Mouse (Mus musculus): ENCODE measurements at regions not wholly inside any gene's neighbourhood (a gene's known extent, or its start where the extent isn't known, plus 50 kb on each side); places are given as distances from the start of the nearest gene placed in this dataset.

DNA sequence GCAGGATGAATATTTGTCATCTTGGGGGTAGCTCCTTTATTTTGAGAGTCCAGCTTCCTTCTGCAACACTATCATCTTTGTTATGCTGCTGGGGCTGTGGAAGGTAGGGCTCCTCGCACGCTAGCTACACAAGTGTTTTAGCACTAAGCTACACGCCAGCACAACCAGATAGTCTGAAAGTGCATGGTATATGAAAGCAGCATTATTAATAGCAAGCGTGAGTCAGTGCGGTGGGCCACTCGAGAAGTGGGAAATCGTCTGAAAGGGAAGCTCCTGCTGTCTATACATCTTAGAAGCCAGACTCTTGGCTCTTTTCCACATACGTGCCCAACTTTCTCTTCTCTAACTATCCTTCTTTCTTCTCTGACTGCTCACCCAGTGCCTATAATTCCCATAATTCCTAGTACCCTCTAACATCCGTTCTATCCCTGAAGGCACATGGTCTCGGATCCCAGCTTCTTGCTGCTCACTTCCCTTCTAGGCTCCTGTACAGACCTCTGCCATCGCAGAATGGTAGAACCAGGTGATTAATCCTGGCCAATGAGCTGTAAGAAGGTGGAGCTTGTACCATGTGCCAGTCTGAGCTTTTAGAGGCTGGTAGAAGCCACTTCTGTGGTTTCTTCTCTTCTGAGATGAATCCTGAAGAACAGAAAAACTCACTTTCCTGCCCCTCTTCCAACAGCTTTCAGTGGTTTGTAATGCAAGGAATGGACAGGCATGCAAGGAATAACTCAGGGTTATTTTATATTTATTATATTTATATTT is 55.5 kb downstream of the E030025P04Rik start:
- no peak for DNase-seq (ENCODE audit: low read depth, low spot score)

DNA sequence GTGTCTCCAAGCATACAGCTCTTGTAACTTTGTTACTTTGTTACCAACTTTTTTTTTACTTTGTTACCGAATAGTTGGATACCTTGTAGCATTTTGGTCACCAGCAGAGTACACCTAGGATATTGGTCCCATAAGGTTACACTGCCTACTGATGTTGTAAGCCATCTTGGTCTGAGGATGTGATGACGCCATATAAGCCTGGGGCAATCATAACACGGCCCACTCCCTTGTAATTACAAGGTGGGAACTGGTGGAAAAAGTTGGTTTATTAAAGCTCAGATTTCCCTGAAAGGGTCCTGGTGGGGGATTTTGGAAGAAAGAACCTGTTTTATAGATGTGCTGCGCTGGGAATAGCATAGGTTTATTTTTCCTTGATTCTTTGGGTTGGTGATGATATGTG is 62.2 kb downstream of the E030025P04Rik start:
- DNase-seq (ENCODE audit: low read depth, low spot score) = no peak

DNA sequence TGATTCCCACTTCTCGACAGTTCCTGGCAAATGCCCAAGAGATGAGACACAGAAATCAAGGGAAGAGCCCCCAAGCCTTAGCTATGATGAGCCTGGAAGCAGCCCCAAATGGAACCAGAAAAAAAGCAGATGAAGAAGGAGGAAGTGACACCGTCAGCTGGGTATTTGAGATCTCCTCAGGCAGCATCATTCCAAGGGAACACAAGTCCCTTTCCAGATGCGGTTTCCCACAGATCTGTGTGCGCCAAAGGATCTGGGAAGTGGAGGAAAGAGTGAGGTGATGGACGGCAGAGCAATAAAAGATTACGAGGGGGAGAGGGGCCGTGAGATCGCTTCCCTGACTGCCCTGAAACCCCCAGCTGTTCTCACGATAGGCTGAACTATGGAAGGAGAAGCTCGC is 62.7 kb downstream of the E030025P04Rik start:
- DNase-seq (ENCODE audit: low read depth, low spot score) = no peak

DNA sequence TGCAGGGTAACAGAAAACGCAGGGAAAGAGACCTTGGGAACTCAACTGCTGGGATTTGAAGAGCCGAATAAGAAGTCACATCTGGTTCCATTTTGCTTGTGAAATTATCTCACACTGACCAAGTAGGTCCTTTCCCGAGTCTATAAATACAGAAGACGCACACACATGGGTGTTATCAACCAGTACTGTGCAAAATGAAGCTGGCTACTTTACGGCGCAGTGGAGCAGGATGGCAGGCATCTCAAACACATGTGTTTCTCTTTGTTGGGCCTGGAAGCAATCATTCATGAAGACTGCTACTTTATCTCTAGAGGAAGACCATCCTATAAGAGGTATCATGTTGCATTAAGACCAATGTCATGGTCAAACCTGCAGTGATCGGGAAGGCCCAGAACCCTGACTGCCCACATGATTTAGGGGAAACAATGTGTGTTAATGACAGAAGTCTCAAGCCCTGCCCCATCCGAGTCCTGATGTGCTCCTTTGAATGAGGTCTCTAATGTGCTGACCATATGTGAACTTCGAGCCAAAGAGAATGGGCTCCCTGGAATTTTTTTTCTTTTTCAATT is 63.2 kb downstream of the E030025P04Rik start:
- DNase-seq (ENCODE audit: low read depth, low spot score) = peak; percentile 26

DNA sequence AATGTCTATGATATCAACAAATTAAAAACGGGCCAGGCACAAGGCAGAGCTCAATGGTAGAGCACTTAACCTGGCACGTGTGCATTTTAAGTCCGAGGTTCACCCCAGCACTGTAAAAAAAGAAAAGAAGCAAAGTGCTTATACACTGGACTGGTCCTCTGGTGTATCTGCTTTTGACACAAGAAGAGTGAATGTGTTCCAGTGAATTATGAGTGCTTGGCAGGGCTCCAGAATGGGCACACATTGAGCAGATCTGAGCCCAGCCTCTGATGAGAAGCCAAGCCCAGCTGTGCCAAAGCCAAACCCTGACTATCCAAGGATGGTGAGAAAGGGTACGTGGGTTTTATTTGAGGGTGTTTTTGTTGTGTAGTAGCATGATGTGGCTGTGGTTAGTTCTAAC is 64.7 kb downstream of the E030025P04Rik start:
- DNase-seq (ENCODE audit: low read depth, low spot score) = no peak

DNA sequence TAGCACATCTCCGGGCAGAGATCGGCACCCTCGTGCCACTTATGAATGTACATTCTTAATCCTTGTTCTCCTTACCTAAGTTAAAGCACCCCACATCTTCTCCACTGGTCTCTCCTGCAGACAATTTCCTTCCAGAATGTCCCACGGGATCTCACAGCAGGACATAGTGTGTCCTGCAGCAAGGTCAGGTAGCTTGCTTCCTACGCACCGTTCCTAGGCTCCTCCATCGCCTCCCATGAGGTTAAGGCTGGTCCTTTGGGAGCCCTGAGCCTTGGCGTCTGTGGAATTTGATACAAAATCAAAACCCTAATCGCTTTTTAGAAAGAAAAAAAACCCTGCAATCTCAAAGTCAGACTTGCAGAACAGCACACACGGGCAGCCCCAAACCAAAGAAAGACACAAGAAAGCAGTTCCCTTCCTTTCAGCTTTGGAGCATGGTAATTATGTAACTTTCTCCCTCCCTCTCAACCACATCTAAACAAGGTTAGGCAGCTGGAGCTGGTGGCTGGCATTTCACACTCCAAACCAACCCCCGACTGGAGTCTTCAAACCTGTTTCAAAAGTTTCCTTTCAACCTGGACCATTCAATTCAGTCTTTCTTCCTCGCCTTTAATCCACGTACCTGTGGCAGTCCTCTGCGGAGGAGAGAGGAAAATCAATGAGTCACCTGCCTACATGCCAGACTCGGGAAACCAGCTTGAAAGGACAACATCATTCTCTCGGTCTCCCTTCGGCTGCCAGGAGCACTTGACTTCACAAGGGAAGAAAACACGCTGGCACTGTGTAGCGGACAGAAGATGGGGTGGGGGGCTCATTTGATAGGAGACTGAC is 67.4 kb downstream of the E030025P04Rik start:
- DNase-seq (ENCODE audit: low read depth, low spot score) = no peak

DNA sequence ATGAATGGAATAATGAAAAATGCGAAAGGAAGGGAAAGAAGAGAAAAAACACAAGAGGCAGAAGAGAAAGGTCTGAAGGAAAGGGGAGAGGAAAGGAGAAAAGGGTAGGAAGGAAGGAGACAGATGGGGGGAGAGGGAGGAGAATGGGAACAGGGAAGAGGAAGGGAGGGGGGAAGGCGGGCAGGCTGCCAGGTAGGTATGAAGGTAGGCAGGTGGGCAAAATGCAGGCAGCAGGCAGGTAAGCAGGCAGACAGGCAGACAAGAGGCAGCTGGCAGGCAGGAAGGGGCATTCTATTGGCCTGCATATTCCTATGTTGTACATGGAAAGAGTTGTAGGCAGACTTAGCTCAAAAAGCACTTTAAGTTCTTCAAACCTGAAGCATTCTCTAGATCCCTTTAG is 72.8 kb downstream of the E030025P04Rik start:
- no peak for DNase-seq (ENCODE audit: low read depth, low spot score)

DNA sequence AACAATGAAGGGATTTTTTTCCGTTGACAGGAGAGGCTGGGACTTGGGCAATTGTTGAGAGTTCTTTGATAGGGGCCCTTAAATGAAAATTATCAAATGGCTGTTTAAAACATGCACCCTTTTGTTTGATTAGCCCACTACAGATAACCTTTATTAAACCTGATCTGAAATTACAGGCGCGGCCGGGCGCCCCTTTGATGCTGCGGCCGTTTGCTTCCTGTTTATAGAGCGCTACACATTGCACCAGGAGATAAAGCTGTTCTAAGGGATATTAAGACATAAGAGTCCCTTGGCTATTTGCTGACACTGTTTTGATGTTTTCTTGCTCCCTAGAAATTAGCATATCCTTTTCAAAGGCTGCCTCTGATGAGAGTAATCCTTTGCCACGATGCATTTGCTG is 73.8 kb downstream of the E030025P04Rik start:
- no peak for DNase-seq (ENCODE audit: low read depth, low spot score)

DNA sequence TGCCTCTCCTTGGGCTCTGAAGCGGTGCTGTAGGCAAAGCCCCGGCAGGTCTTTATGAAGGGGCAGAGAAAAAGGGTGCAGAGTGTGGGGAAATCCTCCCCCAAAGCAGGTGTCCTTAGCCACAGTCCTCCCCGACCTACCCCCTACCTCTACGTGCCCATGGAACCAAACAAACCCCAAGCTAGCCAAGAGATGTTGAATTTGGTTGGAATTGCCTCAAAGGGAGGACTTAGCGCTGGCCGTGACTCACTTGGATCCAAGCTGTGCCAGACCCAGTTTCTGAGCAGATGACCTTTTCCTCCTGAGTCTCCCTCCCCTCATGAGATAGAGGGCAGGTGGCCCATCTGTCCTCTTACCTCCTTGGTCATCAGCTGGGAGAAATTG is 74.9 kb downstream of the E030025P04Rik start:
- no peak for DNase-seq (ENCODE audit: low read depth, low spot score)

DNA sequence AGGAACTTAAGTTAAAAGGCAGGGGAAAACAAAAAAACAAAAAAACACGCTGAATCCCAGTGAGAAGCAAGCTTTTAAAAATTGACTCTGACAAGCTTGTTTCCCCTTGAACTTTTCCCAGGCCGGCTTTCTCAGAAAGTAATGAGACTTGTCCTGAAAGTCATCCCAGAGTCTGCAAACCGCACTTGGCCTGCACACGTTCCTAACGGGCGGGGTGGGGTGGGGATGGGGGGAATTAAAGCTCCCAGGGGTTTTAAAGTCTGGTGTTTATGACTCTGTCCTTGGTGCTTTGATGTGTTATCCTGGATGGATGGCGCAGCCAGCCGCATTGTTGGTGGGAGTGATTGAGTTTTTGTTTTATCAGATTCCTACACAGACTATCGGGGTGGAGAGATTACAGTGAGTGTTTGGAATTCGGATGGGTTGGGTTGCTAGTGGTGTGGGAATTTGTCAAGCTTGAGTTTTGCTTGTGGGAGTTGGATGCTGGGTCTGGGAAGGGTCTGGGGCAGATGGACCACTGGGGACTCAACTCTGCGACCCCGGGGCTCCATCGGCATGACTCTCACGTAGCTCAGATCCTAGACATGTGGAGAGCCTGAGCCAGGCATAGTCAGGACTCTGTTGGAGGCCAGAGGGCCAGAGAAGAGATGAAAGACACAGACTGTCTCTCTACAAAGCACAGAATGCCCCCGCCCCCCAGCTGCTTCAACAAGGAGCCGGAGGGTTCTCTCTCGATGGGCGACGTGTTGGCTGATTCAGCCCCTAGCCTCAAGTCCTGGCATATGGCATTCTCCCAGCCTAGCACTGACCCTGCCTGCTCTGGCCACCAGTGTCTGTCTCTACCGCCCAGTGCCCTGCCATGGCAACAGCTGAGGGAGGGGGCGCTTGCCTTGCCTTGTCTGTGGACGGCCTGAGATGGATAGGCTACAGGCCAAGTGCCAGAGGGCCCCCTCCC is 75.5 kb downstream of the E030025P04Rik start:
- DNase-seq (ENCODE audit: low read depth, low spot score) = peak; percentile 30

DNA sequence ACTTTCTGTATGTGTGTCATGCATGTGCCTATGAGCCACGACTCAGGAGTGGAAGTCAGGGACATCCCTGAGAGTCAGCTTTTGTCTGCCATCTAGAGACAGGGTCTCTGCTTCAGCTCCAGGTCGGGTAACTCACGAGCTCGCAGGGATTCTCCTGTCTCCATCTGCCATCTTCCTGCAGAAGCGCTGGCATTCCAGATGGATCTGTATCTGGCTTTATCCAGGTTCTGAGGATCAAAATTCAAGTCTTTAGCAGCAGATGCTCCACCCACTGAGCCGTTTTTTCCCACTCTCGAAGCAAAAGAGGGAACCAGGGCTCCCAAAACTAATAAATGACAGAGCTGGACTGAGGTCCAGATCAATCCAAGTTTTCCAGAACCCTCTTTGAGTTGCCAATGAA is 76.4 kb downstream of the E030025P04Rik start:
- DNase-seq (ENCODE audit: low read depth, low spot score) = no peak

DNA sequence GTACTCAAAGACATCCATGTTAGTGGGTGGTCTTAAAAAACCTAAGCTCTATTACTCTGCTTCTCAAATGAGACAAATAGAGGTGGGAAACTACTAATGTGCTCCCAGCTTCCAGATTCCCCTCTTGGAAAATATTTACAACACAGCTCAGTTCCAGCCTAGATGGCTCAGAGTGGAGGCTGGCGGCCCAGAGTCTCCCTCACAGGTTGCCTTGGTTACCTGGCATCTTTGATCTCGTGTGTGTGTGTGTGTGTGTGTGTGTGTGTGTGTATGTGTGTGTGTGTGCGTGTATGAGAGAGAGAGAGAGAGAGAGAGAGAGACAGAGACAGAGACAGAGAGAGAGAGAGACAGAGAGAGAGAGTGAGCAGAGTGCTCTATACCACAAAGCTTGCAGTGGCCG is 82.2 kb downstream of the E030025P04Rik start:
- no peak for DNase-seq (ENCODE audit: low read depth, low spot score)

DNA sequence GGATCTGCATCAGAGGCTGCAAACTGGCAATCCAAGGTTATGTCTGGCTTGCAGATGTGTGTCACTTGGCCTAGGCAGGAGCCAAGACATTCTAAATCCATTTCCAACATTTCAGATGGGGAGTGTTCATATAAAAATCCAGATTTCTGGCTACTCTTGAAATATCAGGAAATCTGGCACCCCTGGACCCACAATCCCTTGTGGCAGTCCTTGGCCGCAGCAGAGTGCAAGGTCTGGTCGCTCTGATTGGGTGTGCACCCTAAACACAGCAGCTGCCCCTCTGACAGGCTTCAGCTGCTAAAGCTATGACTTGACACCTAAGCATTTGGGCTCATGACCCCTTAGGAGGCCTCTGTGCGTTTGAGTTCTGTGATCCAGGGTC is 83.7 kb downstream of the E030025P04Rik start:
- no peak for DNase-seq (ENCODE audit: low read depth, low spot score)

DNA sequence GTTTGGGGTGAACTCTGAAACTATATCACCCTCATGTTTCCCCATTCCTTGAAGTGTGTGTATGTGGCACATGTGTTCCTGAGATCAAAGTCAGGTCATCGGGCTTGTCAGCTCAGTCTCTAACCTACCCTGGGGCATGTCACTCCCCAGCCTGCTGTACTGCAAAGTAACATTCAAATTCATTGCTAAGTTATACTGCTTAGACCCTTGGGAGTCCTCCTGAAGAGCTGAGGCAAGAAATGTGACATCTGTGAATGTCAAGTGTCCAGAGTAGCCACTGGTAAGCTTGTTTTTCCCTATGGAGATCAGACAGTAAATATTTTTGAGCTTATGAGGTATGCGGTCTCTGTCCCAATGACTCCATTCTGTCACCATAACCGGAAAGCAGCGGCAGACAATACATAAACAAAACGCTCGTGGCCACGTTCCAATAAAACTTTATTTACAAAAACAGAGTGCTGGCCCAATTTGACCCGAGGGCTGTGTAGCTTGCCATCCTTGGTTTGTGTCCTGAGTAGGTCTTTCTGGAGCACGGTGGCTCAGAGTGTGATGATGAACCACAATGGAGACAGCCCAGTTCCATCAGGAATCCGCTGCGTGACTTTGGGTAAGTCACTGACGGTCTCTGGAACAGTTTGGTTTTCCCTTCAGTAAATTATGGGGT is 84.2 kb downstream of the E030025P04Rik start:
- DNase-seq (ENCODE audit: low read depth, low spot score) = no peak

DNA sequence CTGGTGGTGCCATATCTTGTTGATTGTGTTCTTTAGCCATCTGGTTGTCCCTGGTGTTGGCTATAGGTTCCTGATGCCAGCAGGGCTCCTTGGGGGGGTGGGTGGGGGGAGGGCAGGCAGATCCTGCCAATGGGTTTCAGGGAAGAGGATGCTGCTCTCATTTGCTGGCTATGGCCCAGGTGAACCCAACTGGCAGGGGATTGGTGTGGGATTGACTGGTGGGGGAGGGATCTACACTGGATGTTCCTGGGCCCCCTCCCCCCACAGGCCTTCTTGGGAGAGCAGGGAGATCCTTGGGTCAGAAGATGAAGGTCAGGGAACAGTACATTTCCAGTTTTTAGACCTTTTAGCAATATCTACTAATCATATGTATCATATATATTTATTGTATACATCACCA is 86.1 kb downstream of the E030025P04Rik start:
- no peak for DNase-seq (ENCODE audit: low read depth, low spot score)

DNA sequence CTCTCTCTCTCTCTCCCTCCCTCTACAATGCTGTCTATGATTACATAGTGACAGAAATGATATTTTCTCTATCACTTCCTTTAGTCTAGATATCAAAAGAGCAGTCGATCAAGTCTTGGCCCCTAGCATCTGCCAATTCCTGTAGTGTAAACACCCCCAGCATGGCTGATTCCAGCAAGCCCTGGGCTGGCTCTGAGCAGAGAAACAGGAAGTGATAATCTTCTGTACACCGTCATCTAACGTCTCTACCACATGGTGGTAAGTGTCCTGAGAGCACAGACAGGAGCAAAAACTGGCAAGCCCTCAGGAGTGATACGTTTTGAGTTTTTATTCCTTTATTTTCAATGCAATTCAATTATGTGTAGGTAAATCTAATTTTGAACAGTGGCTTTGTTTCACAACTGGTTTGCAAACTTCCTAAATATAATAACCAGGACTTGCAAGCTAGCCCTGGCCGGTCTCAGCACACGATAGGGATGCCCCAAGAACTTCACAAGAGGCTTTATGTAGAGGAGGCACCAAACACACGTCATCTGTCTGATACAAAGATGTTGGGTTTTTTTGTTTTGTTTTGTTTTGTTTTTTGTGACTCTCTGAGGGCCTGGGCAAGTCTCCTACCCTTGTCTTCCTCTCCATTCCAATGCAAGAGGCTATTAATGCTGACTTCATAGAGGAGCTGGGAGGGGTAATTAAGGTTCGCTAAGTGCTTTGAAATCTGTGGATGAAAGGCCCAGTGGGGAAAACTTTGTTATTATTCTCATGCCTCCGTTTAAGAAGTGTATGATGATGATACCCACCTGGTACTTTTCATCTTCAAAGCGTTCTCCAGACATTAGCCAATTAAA is 95.7 kb downstream of the E030025P04Rik start:
- DNase-seq (ENCODE audit: low read depth, low spot score) = no peak

DNA sequence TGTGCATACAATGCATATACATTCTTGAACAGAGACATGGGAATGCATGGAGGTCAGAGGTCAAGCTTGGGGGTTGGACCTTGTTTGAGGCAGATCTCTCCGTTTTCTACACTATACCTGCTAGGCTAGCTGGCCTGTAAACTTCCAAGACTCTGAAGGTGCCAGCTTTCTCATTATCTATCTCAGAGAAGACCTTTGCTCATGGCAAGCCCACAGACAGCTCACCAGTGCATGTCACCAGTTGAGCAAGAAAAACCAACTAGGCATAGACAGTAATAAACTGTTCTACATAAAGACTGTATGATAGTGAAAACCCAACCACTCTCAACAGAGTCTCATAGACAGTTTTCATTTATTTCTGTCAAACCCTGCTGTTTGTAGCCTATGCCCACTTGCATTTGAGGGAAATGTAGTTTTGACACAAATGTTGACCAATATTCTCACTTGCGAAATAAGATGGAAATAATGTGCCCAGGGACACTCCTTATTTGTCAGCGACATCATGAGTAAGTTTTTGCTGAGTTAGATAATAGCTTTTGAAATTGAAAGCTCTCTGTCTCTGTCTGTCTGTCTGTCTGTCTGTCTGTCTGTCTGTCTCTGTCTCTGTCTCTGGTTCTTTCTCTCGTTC is 96.6 kb downstream of the E030025P04Rik start:
- no peak for DNase-seq (ENCODE audit: low read depth, low spot score)

DNA sequence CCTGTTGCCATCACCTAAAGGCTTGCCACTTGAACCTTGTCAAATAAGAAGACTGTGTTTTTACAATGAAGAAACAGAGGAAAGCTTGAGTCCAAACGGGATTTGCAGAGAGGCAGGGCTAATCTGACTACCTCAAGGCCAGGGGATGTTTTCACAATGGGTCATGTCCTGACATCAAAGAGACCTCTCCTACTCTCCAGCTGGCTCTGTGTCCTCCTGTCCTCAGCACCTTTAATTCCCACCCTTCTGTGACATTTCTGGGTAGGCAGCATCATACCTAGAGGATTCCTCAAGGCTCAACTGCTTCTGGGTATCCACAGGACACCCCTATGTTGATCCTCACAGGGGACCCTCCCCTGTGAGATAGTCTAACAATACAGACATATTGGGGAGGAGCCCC is 97.7 kb downstream of the E030025P04Rik start:
- no peak for DNase-seq (ENCODE audit: low read depth, low spot score)

DNA sequence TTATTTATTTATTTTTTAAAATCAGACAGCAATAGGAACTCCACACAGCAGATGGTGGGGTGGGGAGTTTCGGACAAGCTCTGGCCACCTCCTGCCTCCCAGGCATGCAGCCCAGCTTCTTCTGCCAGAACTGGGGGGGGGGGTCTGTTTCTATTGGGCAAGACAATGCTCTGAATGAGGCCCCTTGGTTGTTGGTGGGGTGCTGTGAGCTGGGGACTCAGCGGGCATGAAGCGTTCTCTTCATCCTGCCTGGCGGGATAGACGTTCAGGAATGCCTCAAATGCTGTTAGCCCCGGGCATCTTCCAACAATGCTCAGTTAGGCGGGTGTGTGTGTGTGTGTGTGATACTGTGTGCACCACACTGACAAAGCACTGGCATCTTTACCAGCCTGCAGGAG is 103.7 kb downstream of the E030025P04Rik start:
- no peak for DNase-seq (ENCODE audit: low read depth, low spot score)
